Mouse (Mus musculus): ENCODE data around the gene Zfp850.
"Not testable (repeated sequence)": the region's sequence is repeated elsewhere in the genome, so short reads cannot be mapped to it uniquely, and the experiment has no call there.

Zfp850 gene

GRCm38 (mm10) chr7:28013549-28014444 is at the start of gene Zfp850:
Zfp850 (minus strand) TSS chr7:28014115.
- DNase-seq (ENCODE audit: low read depth, low spot score): peak; percentile 60

GRCm38 (mm10) chr7:28059972-28060371 is 46.1 kb upstream of the Zfp850 start:
- DNase-seq (ENCODE audit: low read depth, low spot score): no peak

- no peak for DNase-seq (ENCODE audit: low read depth, low spot score)
Measured at GRCm38 (mm10) chr7:28053046-28053930, 39.4 kb upstream of the Zfp850 start.

GRCm38 (mm10) chr7:28050584-28050983 is 36.7 kb upstream of the Zfp850 start:
- no peak for DNase-seq (ENCODE audit: low read depth, low spot score)

GRCm38 (mm10) chr7:28049476-28050409 is 35.8 kb upstream of the Zfp850 start, which contains the start of gene Psmc4:
Psmc4 (minus strand) TSS chr7:28050101.
- peak; percentile 98 for DNase-seq (ENCODE audit: low read depth, low spot score)

GRCm38 (mm10) chr7:28044524-28044923 is 30.6 kb upstream of the Zfp850 start:
- DNase-seq (ENCODE audit: low read depth, low spot score): no peak

GRCm38 (mm10) chr7:28014445-28014810 is 513 bp upstream of the Zfp850 start:
- no peak for DNase-seq (ENCODE audit: low read depth, low spot score)

- no peak for DNase-seq (ENCODE audit: low read depth, low spot score)
Measured at GRCm38 (mm10) chr7:28010271-28010670, 3.6 kb downstream of the Zfp850 start.

- DNase-seq (ENCODE audit: low read depth, low spot score): no peak
Measured at GRCm38 (mm10) chr7:27982197-27982596, 31.7 kb downstream of the Zfp850 start.

GRCm38 (mm10) chr7:27978683-27979528 is 35.0 kb downstream of the Zfp850 start, which contains the start of gene Zfp780b:
Zfp780b (minus strand) TSS chr7:27979171.
- DNase-seq (ENCODE audit: low read depth, low spot score): peak; percentile 69

- not testable (repeated sequence) for DNase-seq (ENCODE audit: low read depth, low spot score)
Measured at GRCm38 (mm10) chr7:27949451-27949850, 64.5 kb downstream of the Zfp850 start.

- DNase-seq (ENCODE audit: low read depth, low spot score): not testable (repeated sequence)
Measured at GRCm38 (mm10) chr7:27941869-27942268, 72.0 kb downstream of the Zfp850 start.

Measured in retina, adult 2 months (tissue).